Mouse (Mus musculus) midbrain, embryonic 12.5 days (tissue): ENCODE data around the gene Kdm7a. TPM values are rescaled to one million over a fixed set of nuclear protein-coding genes. Genes with fewer than 3 reads are reported as not detected.
A peak's percentile ranks its signal among the peaks of the same experiment; 100 is the strongest.

ENCODE experiments used
- ATAC-seq: fragments of 200-750 bp; cut with Nextera tagmentation; 2 replicates; pipeline ENCODE4 v1.8.0; 2017; ENCODE audit warnings: low read depth, moderate TSS enrichment, moderate library complexity; ENCODE audit not compliant: low FRiP score
- H3K27ac ChIP-seq: fragments of 300-500 bp; sonication (generic); replicated peaks from 2 replicates; pipeline ENCODE4 v1.5.1; 2016; ENCODE audit warnings: mild to moderate bottlenecking
- H3K27me3 ChIP-seq: fragments of 300-500 bp; sonication (generic); 2 replicates; pipeline ENCODE4 v1.6.1; 2016; ENCODE audit warnings: mild to moderate bottlenecking
- H3K36me3 ChIP-seq: fragments of 300-500 bp; sonication (generic); 2 replicates; pipeline ENCODE4 v1.6.1; 2016
- H3K4me1 ChIP-seq: fragments of 300-500 bp; sonication (generic); 2 replicates; pipeline ENCODE4 v1.6.1; 2016
- H3K4me2 ChIP-seq: fragments of 300-500 bp; sonication (generic); replicated peaks from 2 replicates; pipeline ENCODE4 v1.6.1; 2016; ENCODE audit warnings: mild to moderate bottlenecking, moderate library complexity
- H3K4me3 ChIP-seq: fragments of 300-500 bp; sonication (generic); 2 replicates; pipeline ENCODE4 v1.5.1; 2016; ENCODE audit warnings: mild to moderate bottlenecking
- H3K9ac ChIP-seq: fragments of 300-500 bp; sonication (generic); replicated peaks from 2 replicates; pipeline ENCODE4 v1.6.1; 2016; ENCODE audit warnings: mild to moderate bottlenecking, moderate library complexity
- H3K9me3 ChIP-seq: fragments of 300-500 bp; sonication (generic); 2 replicates; pipeline ENCODE4 v1.6.1; 2016; ENCODE audit warnings: mild to moderate bottlenecking
- WGBS: fragments of 180-500 bp; shearing (Covaris S2); methylation state at CpG from one replicate; pipeline ENCODE4 v1.1.7; 2016; 5-methylcytosine and 5-hydroxymethylcytosine counted together
- polyA plus RNA-seq: library from polyadenylated mRNA; unstranded; fragments of >200 nt; fragmentation: Nextera tagmentation; extraction: Ambion mirVana; gene quantifications from 2 replicates; pipeline ENCODE4 v1.2.1, GENCODE M21; 2016

Gene Kdm7a
- polyA plus RNA-seq, 1 experiment from 2014 or later, result 21.4 TPM

- H3K36me3 ChIP-seq, result no peaks in the 10 kb centered on the region
- H3K27me3 ChIP-seq, result peaks cover 49% of the 10 kb centered on the region
- no peak overlapping the region for H3K4me2 ChIP-seq
- ATAC-seq, result no peak
- no peak overlapping the region for H3K9ac ChIP-seq
- 0 out of 2 replicates have a peak, but pooled peaks cover 7% of the 10 kb centered on the region for H3K4me1 ChIP-seq
- H3K27ac ChIP-seq, result no peak overlapping the region
- no peaks in the 10 kb centered on the region for H3K9me3 ChIP-seq
- H3K4me3 ChIP-seq, result no peak overlapping the region
- 62% methylated on average over 3 of the region's 3 CpGs for WGBS
Observed at GRCm38 (mm10) chr6:39120685-39121084, 85.9 kb downstream of the Kdm7a start.

GRCm38 (mm10) chr6:39118456-39118881 is 88.1 kb downstream of the Kdm7a start:
- no peaks in the 10 kb centered on the region for H3K9me3 ChIP-seq
- peak overlapping the region; percentile 44 for H3K9ac ChIP-seq
- WGBS, result 12% methylated on average over 49 of the region's 49 CpGs
- ATAC-seq, result no peak; the same call in 1 of the 2 replicates
- H3K36me3 ChIP-seq, result no peaks in the 10 kb centered on the region
- peak overlapping the region; percentile 64 for H3K4me2 ChIP-seq
- H3K27me3 ChIP-seq, result peaks cover 52% of the 10 kb centered on the region
- H3K27ac ChIP-seq, result no peak overlapping the region
- peak overlapping the region; percentile 62 for H3K4me3 ChIP-seq
- 0 out of 2 replicates have a peak, but pooled peaks cover 7% of the 10 kb centered on the region for H3K4me1 ChIP-seq

- Histone ChIP-seq H3K4me1 (0 out of 2 replicates have a peak, but pooled peaks cover 7% of the 10 kb centered on the region), H3K27me3 (peaks cover 52% of the 10 kb centered on the region), H3K27ac (no peak within 1 kb of the TSS), H3K9ac (peak within 1 kb of the TSS; percentile 44), H3K4me3 (peak within 1 kb of the TSS; percentile 62), H3K9me3 (no peaks in the 10 kb centered on the region), H3K36me3 (no peaks in the 10 kb centered on the region), H3K4me2 (peak within 1 kb of the TSS; percentile 64)
- WGBS, result 2% methylated on average over 97 of the region's 101 CpGs
- ATAC-seq, result peak; percentile 70
Observed at GRCm38 (mm10) chr6:39117584-39118455, 88.8 kb downstream of the Kdm7a start, which contains the start of gene Parp12. Gene Parp12, minus strand, starts transcription at chr6:39118349.

DNA sequence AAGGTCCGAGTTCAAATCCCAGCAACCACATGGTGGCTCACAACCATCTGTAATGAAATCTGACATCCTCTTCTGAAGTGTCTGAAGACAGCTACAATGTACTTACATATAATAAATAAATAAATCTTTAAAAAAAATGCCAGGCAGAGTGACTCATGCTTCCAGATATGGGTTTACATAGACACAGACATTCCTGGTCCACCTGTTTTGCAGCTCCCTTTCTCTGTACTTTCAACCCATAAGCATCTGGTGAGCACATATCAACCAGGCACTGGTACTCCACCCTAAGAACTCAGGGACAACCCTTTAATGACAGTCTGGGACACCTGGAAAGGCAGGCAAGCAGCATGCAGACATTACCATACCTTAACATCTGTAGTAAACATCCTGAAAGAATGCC is 91.2 kb downstream of the Kdm7a start:
- no peak for ATAC-seq
- H3K27me3 ChIP-seq, result peaks cover 49% of the 10 kb centered on the region

DNA sequence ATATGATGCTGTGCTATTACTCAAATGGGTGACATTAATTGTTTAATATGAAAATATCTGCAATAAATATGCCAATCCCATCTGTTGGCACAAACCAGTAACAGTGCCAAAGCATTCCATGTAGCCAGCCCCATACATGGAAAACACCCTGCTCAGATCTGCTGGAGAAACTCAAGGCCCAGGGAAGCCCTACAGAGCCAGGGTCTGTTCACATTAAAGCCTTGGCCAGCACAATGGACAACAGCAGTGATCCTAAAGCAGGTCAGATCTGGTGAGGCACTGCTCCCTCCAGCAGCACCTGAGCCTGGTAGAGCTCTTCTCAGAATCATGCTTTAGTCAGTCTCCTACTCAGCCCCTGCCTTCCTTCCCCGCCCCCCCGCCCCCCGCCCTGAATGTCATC is 93.4 kb downstream of the Kdm7a start:
- ATAC-seq, result no peak
- Histone ChIP-seq H3K27me3 (peaks cover 28% of the 10 kb centered on the region), H3K36me3 (no peaks in the 10 kb centered on the region), H3K4me2 (no peak overlapping the region), H3K4me1 (0 out of 2 replicates have a peak, but pooled peaks cover 4% of the 10 kb centered on the region), H3K9me3 (no peaks in the 10 kb centered on the region), H3K27ac (no peak overlapping the region), H3K4me3 (no peak overlapping the region), H3K9ac (no peak overlapping the region)
- WGBS, result 65% methylated on average over 2 of the region's 3 CpGs

More for the DNA sequence above, 91.2 kb downstream of the Kdm7a start:
- WGBS, result 94% methylated on average over 1 of the region's 1 CpGs
- no peak overlapping the region for H3K4me3 ChIP-seq
- H3K4me1 ChIP-seq, result 0 out of 2 replicates have a peak, but pooled peaks cover 7% of the 10 kb centered on the region
- no peak overlapping the region for H3K9ac ChIP-seq
- no peak overlapping the region for H3K27ac ChIP-seq
- no peaks in the 10 kb centered on the region for H3K9me3 ChIP-seq
- H3K4me2 ChIP-seq, result no peak overlapping the region
- no peaks in the 10 kb centered on the region for H3K36me3 ChIP-seq

GRCm38 (mm10) chr6:39112701-39113100 is 93.9 kb downstream of the Kdm7a start:
- Histone ChIP-seq H3K27me3 (peaks cover 23% of the 10 kb centered on the region), H3K9me3 (no peaks in the 10 kb centered on the region), H3K27ac (no peak overlapping the region), H3K9ac (no peak overlapping the region), H3K4me3 (no peak overlapping the region), H3K36me3 (no peaks in the 10 kb centered on the region), H3K4me1 (0 out of 2 replicates have a peak, but pooled peaks cover 1% of the 10 kb centered on the region), H3K4me2 (no peak overlapping the region)
- no peak for ATAC-seq
- 95% methylated on average over 3 of the region's 3 CpGs for WGBS

GRCm38 (mm10) chr6:39106812-39107211 is 99.8 kb downstream of the Kdm7a start:
- no peak overlapping the region for H3K27ac ChIP-seq
- no peak overlapping the region for H3K9ac ChIP-seq
- no peak overlapping the region for H3K4me2 ChIP-seq
- H3K4me3 ChIP-seq, result no peak overlapping the region
- no peak for ATAC-seq
- H3K27me3 ChIP-seq, result no peaks in the 10 kb centered on the region
- no peaks in the 10 kb centered on the region for H3K9me3 ChIP-seq
- H3K36me3 ChIP-seq, result no peaks in the 10 kb centered on the region
- no peaks in the 10 kb centered on the region for H3K4me1 ChIP-seq
- WGBS, result 45% methylated on average over 2 of the region's 2 CpGs

DNA sequence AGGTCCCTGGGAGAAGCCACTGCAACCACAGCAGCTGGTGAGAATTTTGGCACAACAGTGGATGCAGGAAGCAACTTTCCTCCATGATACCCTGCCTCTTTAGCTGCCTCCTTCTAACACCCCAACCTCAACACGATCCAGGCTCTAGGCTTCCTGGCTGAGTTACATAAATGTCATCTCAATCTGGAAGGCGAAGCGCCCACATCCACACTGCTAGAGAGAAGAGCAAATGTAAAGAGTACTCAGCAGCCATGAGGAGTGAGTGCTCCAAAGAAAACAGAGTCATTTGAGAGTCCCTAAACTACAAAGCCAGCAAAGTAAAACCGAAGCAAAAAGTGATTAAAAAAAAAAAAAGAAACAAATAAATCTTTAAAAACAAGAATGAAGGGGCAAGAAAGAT is 102.0 kb downstream of the Kdm7a start:
- H3K4me2 ChIP-seq, result no peak overlapping the region
- ATAC-seq, result no peak
- H3K4me3 ChIP-seq, result no peak overlapping the region
- 83% methylated on average over 4 of the region's 4 CpGs for WGBS
- H3K27ac ChIP-seq, result no peak overlapping the region
- no peak overlapping the region for H3K9ac ChIP-seq
- H3K27me3 ChIP-seq, result no peaks in the 10 kb centered on the region
- no peaks in the 10 kb centered on the region for H3K4me1 ChIP-seq
- H3K36me3 ChIP-seq, result no peaks in the 10 kb centered on the region
- H3K9me3 ChIP-seq, result no peaks in the 10 kb centered on the region

Other genes starting within 250 kb of the Kdm7a start
- 3.0 and 4.7 TPM in 2 replicates for gene Parp12, start 88.4 kb downstream of the Kdm7a start, polyA plus RNA-seq
- gene Slc37a3, start 170.9 kb upstream of the Kdm7a start, polyA plus RNA-seq, result 52.6 and 53.0 TPM in 2 replicates
- 0.20 and 0.26 TPM in 2 replicates for gene Rab19, start 174.4 kb upstream of the Kdm7a start, polyA plus RNA-seq
- gene Mkrn1, start 213.7 kb upstream of the Kdm7a start, polyA plus RNA-seq, result 167 and 184 TPM in 2 replicates